Comparison of ENCODE assay signal across 8 mouse cellular contexts in genomic region chr9:108936418-108937364, GRCm38 (mm10). TPM values are rescaled to one million over a fixed set of nuclear protein-coding genes. Genes with fewer than 3 reads are reported as not detected.
DNase-seq lines count a peak whose midpoint lies in the region; ATAC-seq and TF ChIP-seq lines count a peak whose summit lies in the region.

Uqcrc1 (plus strand) TSS chr9:108936633.

- peak within 1 kb of the TSS; percentile 99 for H3K4me3 ChIP-seq in embryonic facial prominence, embryonic 13.5 days
- peak within 1 kb of the TSS; percentile 94 for H3K4me3 ChIP-seq in kidney, adult 2 months (ENCODE audit: insufficient read depth, low read depth, low read length)
- H3K4me3 ChIP-seq in limb, embryonic 12.5 days (replicated peaks): peak within 1 kb of the TSS; percentile 97
- peak within 1 kb of the TSS; percentile 54 for H3K4me3 ChIP-seq in midbrain, embryonic 15.5 days
- peak within 1 kb of the TSS; percentile 95 for H3K4me3 ChIP-seq in spleen, adult 2 months (ENCODE audit: extremely low read depth, insufficient read depth, insufficient read length)

- TF ChIP-seq CTCF in kidney, adult 2 months (conservative IDR thresholded peaks at IDR 0.05; ENCODE audit: insufficient read depth, insufficient read length, low read depth, low read length): peak; percentile 85
- peak; percentile 79 for TF ChIP-seq CTCF in spleen, adult 2 months (IDR thresholded peaks at IDR 0.05; ENCODE audit: extremely low read depth, insufficient read depth, insufficient read length, insufficient replicate concordance)

- peak within 1 kb of the TSS; percentile 60; the same call in 1 of the 2 replicates for H3K27ac ChIP-seq in embryonic facial prominence, embryonic 13.5 days
- peak within 1 kb of the TSS; percentile 94 for H3K27ac ChIP-seq in kidney, adult 2 months (ENCODE audit: insufficient read depth, low read depth, low read length)
- peak within 1 kb of the TSS; percentile 59; the same call in 1 of the 2 replicates for H3K27ac ChIP-seq in limb, embryonic 12.5 days
- peak within 1 kb of the TSS; percentile 61 for H3K27ac ChIP-seq in midbrain, embryonic 15.5 days
- peak within 1 kb of the TSS; percentile 55 for H3K27ac ChIP-seq in spleen, adult 2 months (ENCODE audit: insufficient read depth, low read length)

- H3K9ac ChIP-seq in embryonic facial prominence, embryonic 13.5 days: peak within 1 kb of the TSS; percentile 94
- peak within 1 kb of the TSS; percentile 92 for H3K9ac ChIP-seq in limb, embryonic 12.5 days (replicated peaks)
- H3K9ac ChIP-seq in midbrain, embryonic 15.5 days: peak within 1 kb of the TSS; percentile 83

- no peaks in the 10 kb centered on the region for H3K27me3 ChIP-seq in embryonic facial prominence, embryonic 13.5 days
- H3K27me3 ChIP-seq in kidney, adult 2 months (replicated peaks; ENCODE audit: control insufficient read depth, insufficient read depth, low read length): no peaks in the 10 kb centered on the region
- H3K27me3 ChIP-seq in limb, embryonic 12.5 days: no peaks in the 10 kb centered on the region
- no peaks in the 10 kb centered on the region for H3K27me3 ChIP-seq in midbrain, embryonic 15.5 days (replicated peaks)
- H3K27me3 ChIP-seq in spleen, adult 2 months (ENCODE audit: control insufficient read depth, insufficient read depth, low read length): no peaks in the 10 kb centered on the region

- H3K36me3 ChIP-seq in embryonic facial prominence, embryonic 13.5 days: peaks cover 36% of the 10 kb centered on the region
- peaks cover 1% of the 10 kb centered on the region for H3K36me3 ChIP-seq in kidney, adult 2 months (ENCODE audit: control insufficient read depth, insufficient read depth, low read length)
- H3K36me3 ChIP-seq in limb, embryonic 12.5 days: peaks cover 36% of the 10 kb centered on the region
- H3K36me3 ChIP-seq in midbrain, embryonic 15.5 days (replicated peaks): peaks cover 24% of the 10 kb centered on the region; the same call in 1 of the 2 replicates
- H3K36me3 ChIP-seq in spleen, adult 2 months (ENCODE audit: control insufficient read depth, insufficient read depth, low read length): peaks cover 5% of the 10 kb centered on the region

- peak within 1 kb of the TSS; percentile 83 for H3K4me2 ChIP-seq in embryonic facial prominence, embryonic 13.5 days
- H3K4me2 ChIP-seq in limb, embryonic 12.5 days: peak within 1 kb of the TSS; percentile 80
- peak within 1 kb of the TSS; percentile 73 for H3K4me2 ChIP-seq in midbrain, embryonic 15.5 days

- ATAC-seq in embryonic facial prominence, embryonic 13.5 days (ENCODE audit: insufficient number of reproducible peaks, insufficient read depth, low FRiP score, low TSS enrichment, low read depth): peak; percentile 65
- ATAC-seq in limb, embryonic 12.5 days (ENCODE audit: insufficient number of reproducible peaks, insufficient read depth, low FRiP score, low TSS enrichment, low read depth): peak; percentile 87
- peak; percentile 87 for ATAC-seq in midbrain, embryonic 15.5 days (replicated peaks)

- peak; percentile 89 for DNase-seq in 3134 (ENCODE audit: extremely low read depth, insufficient read length, low spot score)
- peak; percentile 93 to 95 for DNase-seq in adrenal gland, postnatal 36 days
- DNase-seq in heart, adult 18-20 months: peak; percentile 94 to 95
- peak; percentile 97 for DNase-seq in kidney, adult 2 months
- DNase-seq in spleen, adult 2 months (ENCODE audit: low read depth in 1 of 2, low spot score in 2 of 2): peak; percentile 94 to 96

- WGBS in embryonic facial prominence, embryonic 13.5 days: 1% methylated on average over 57 of the region's 58 CpGs
- WGBS in kidney, adult 2 months: under 1% methylated on average over 58 of the region's 58 CpGs
- WGBS in limb, embryonic 12.5 days: 1% methylated on average over 58 of the region's 58 CpGs
- WGBS in midbrain, embryonic 15.5 days: under 1% methylated on average over 58 of the region's 58 CpGs
- WGBS in spleen, adult 2 months: under 1% methylated on average over 58 of the region's 58 CpGs

- peaks cover 4% of the 10 kb centered on the region for H3K4me1 ChIP-seq in embryonic facial prominence, embryonic 13.5 days
- peaks cover 5% of the 10 kb centered on the region; the same call in 1 of the 2 replicates for H3K4me1 ChIP-seq in kidney, adult 2 months (ENCODE audit: control insufficient read depth, insufficient read depth, low read length)
- peaks cover 4% of the 10 kb centered on the region for H3K4me1 ChIP-seq in limb, embryonic 12.5 days (replicated peaks)
- H3K4me1 ChIP-seq in midbrain, embryonic 15.5 days: peaks cover 7% of the 10 kb centered on the region
- H3K4me1 ChIP-seq in spleen, adult 2 months (ENCODE audit: control insufficient read depth, insufficient read depth, insufficient read length): no peaks in the 10 kb centered on the region

- TF ChIP-seq POLR2A in kidney, adult 2 months (IDR thresholded peaks at IDR 0.05; ENCODE audit: low read depth, low read length): peak; percentile 93
- TF ChIP-seq POLR2A in spleen, adult 2 months (IDR thresholded peaks at IDR 0.05; ENCODE audit: low read depth, low read length): peak; percentile 91

- no peaks in the 10 kb centered on the region for H3K9me3 ChIP-seq in embryonic facial prominence, embryonic 13.5 days
- no peaks in the 10 kb centered on the region for H3K9me3 ChIP-seq in limb, embryonic 12.5 days
- no peaks in the 10 kb centered on the region for H3K9me3 ChIP-seq in midbrain, embryonic 15.5 days

RNA-seq across cellular contexts. Expression of gene Uqcrc1, which starts in this region (rescaled TPM):
- 100 to 1,000 TPM; 632 to 663 TPM for total RNA-seq in adrenal gland, postnatal 36 days (2021)
- polyA plus RNA-seq in embryonic facial prominence, embryonic 13.5 days (2015; fragmentation: Nextera tagmentation; extraction: Ambion mirVana): 422 and 457 TPM in 2 replicates
- 1,000 to 10,000 TPM; 2,230 to 2,333 TPM for total RNA-seq in heart, adult 18-20 months (2021)
- polyA plus RNA-seq in kidney, adult 2 months (2012; rRNA removed): 1,190 and 1,260 TPM in 2 replicates
- 439 and 444 TPM in 2 replicates for polyA plus RNA-seq in limb, embryonic 12.5 days (2016; fragmentation: Nextera tagmentation; extraction: Ambion mirVana)
- polyA plus RNA-seq in midbrain, embryonic 15.5 days (2015; fragmentation: Nextera tagmentation; extraction: Ambion mirVana): 443 and 465 TPM in 2 replicates
- polyA plus RNA-seq in spleen, adult 2 months (2012; rRNA removed): 213 and 285 TPM in 2 replicates

Comparison
In these comparisons a context has a peak if more than half of its experiments do, and no peak if none do; other contexts are left out.
1. Peak in every context shown above with its lines: DNase-seq, ATAC-seq, H3K4me3 ChIP-seq and H3K27ac ChIP-seq.